Mouse (Mus musculus): ENCODE data around the gene Pakap. TPM values are rescaled to one million over a fixed set of nuclear protein-coding genes. Genes with fewer than 3 reads are reported as not detected.

Pakap gene
- total and polyA plus RNA-seq, 2 experiments: 0.06 to 0.18 TPM

GRCm38 (mm10) chr4:57867454-57867853 is 299.5 kb downstream of the Pakap start:
- Histone ChIP-seq H3K36me3 (ENCODE audit: control insufficient read depth, insufficient read depth, low read length) (no peaks in the 10 kb centered on the region), H3K9ac (ENCODE audit: low read depth, low read length) (no peak overlapping the region), H3K27me3 (ENCODE audit: control insufficient read depth, insufficient read depth, low read length) (no peaks in the 10 kb centered on the region), H3K79me2 (ENCODE audit: control insufficient read depth, insufficient read depth, low read length) (peaks cover 2% of the 10 kb centered on the region; the same call in 1 of the 2 replicates), H3K4me3 (ENCODE audit: insufficient read depth, low read depth, low read length) (no peak overlapping the region), H3K4me1 (ENCODE audit: control insufficient read depth, insufficient read depth, low read length) (peaks cover 5% of the 10 kb centered on the region), H3K27ac (replicated peaks; ENCODE audit: insufficient read depth, low read depth, low read length) (no peak overlapping the region)
- no peak for DNase-seq (ENCODE audit: extremely low read depth, low read depth, low spot score)
- 71% methylated on average over 10 of the region's 10 CpGs for WGBS
- TF ChIP-seq CTCF (IDR thresholded peaks at IDR 0.05; ENCODE audit: low read depth, low read length): no peak
- TF ChIP-seq POLR2A (IDR thresholded peaks at IDR 0.05; ENCODE audit: extremely low read depth, insufficient read depth, low read length): no peak

GRCm38 (mm10) chr4:57879137-57879536 is 311.2 kb downstream of the Pakap start:
- no peak for DNase-seq (ENCODE audit: extremely low read depth, low read depth, low spot score)
- Histone ChIP-seq H3K9ac (ENCODE audit: low read depth, low read length) (no peak overlapping the region), H3K4me1 (ENCODE audit: control insufficient read depth, insufficient read depth, low read length) (0 out of 2 replicates have a peak, but pooled peaks cover 3% of the 10 kb centered on the region), H3K27me3 (ENCODE audit: control insufficient read depth, insufficient read depth, low read length) (no peaks in the 10 kb centered on the region), H3K27ac (replicated peaks; ENCODE audit: insufficient read depth, low read depth, low read length) (no peak overlapping the region), H3K36me3 (ENCODE audit: control insufficient read depth, insufficient read depth, low read length) (no peaks in the 10 kb centered on the region), H3K79me2 (ENCODE audit: control insufficient read depth, insufficient read depth, low read length) (peaks cover 4% of the 10 kb centered on the region; the same call in 1 of the 2 replicates), H3K4me3 (ENCODE audit: insufficient read depth, low read depth, low read length) (no peak overlapping the region)
- 87% methylated on average over 5 of the region's 5 CpGs for WGBS
- TF ChIP-seq POLR2A (IDR thresholded peaks at IDR 0.05; ENCODE audit: extremely low read depth, insufficient read depth, low read length) (no peak), CTCF (IDR thresholded peaks at IDR 0.05; ENCODE audit: low read depth, low read length) (no peak)

- DNase-seq (ENCODE audit: extremely low read depth, low read depth, low spot score): peak; percentile 54
- no peak overlapping the region for H3K4me3 ChIP-seq (ENCODE audit: insufficient read depth, low read depth, low read length)
- no peak overlapping the region for H3K27ac ChIP-seq (replicated peaks; ENCODE audit: insufficient read depth, low read depth, low read length)
- H3K27me3 ChIP-seq (ENCODE audit: control insufficient read depth, insufficient read depth, low read length): no peaks in the 10 kb centered on the region
- no peaks in the 10 kb centered on the region for H3K36me3 ChIP-seq (ENCODE audit: control insufficient read depth, insufficient read depth, low read length)
- no peak overlapping the region for H3K9ac ChIP-seq (ENCODE audit: low read depth, low read length)
- 0 out of 2 replicates have a peak, but pooled peaks cover 3% of the 10 kb centered on the region for H3K4me1 ChIP-seq (ENCODE audit: control insufficient read depth, insufficient read depth, low read length)
- WGBS: 13% methylated on average over 6 of the region's 6 CpGs
- peaks cover 4% of the 10 kb centered on the region; the same call in 1 of the 2 replicates for H3K79me2 ChIP-seq (ENCODE audit: control insufficient read depth, insufficient read depth, low read length)
- TF ChIP-seq CTCF (IDR thresholded peaks at IDR 0.05; ENCODE audit: low read depth, low read length) (peak; percentile 89), POLR2A (IDR thresholded peaks at IDR 0.05; ENCODE audit: extremely low read depth, insufficient read depth, low read length) (no peak)
These were observed 311.9 kb downstream of the Pakap start for GRCm38 (mm10) chr4:57879804-57880357.

GRCm38 (mm10) chr4:57883520-57884421 is 315.8 kb downstream of the Pakap start:
- no peaks in the 10 kb centered on the region for H3K27me3 ChIP-seq (ENCODE audit: control insufficient read depth, insufficient read depth, low read length)
- H3K9ac ChIP-seq (ENCODE audit: low read depth, low read length): no peak overlapping the region
- DNase-seq (ENCODE audit: extremely low read depth, low read depth, low spot score): peak; percentile 15
- no peak overlapping the region for H3K27ac ChIP-seq (replicated peaks; ENCODE audit: insufficient read depth, low read depth, low read length)
- H3K79me2 ChIP-seq (ENCODE audit: control insufficient read depth, insufficient read depth, low read length): peaks cover 6% of the 10 kb centered on the region; the same call in 1 of the 2 replicates
- H3K36me3 ChIP-seq (ENCODE audit: control insufficient read depth, insufficient read depth, low read length): no peaks in the 10 kb centered on the region
- H3K4me1 ChIP-seq (ENCODE audit: control insufficient read depth, insufficient read depth, low read length): peaks cover 20% of the 10 kb centered on the region
- no peak for TF ChIP-seq CTCF (IDR thresholded peaks at IDR 0.05; ENCODE audit: low read depth, low read length)
- no peak for TF ChIP-seq POLR2A (IDR thresholded peaks at IDR 0.05; ENCODE audit: extremely low read depth, insufficient read depth, low read length)
- no peak overlapping the region for H3K4me3 ChIP-seq (ENCODE audit: insufficient read depth, low read depth, low read length)
- WGBS: 69% methylated on average over 7 of the region's 7 CpGs

GRCm38 (mm10) chr4:57884511-57884910 is 316.5 kb downstream of the Pakap start:
- WGBS: 86% methylated on average over 3 of the region's 3 CpGs
- peaks cover 6% of the 10 kb centered on the region; the same call in 1 of the 2 replicates for H3K79me2 ChIP-seq (ENCODE audit: control insufficient read depth, insufficient read depth, low read length)
- no peak for DNase-seq (ENCODE audit: extremely low read depth, low read depth, low spot score)
- peaks cover 20% of the 10 kb centered on the region for H3K4me1 ChIP-seq (ENCODE audit: control insufficient read depth, insufficient read depth, low read length)
- H3K9ac ChIP-seq (ENCODE audit: low read depth, low read length): no peak overlapping the region
- H3K4me3 ChIP-seq (ENCODE audit: insufficient read depth, low read depth, low read length): no peak overlapping the region
- TF ChIP-seq POLR2A (IDR thresholded peaks at IDR 0.05; ENCODE audit: extremely low read depth, insufficient read depth, low read length) (no peak), CTCF (IDR thresholded peaks at IDR 0.05; ENCODE audit: low read depth, low read length) (no peak)
- H3K27ac ChIP-seq (replicated peaks; ENCODE audit: insufficient read depth, low read depth, low read length): no peak overlapping the region
- no peaks in the 10 kb centered on the region for H3K36me3 ChIP-seq (ENCODE audit: control insufficient read depth, insufficient read depth, low read length)
- no peaks in the 10 kb centered on the region for H3K27me3 ChIP-seq (ENCODE audit: control insufficient read depth, insufficient read depth, low read length)

Data from liver, adult 2 months (tissue).